8 mouse cellular contexts compared by ENCODE assay signal in the genomic region with DNA sequence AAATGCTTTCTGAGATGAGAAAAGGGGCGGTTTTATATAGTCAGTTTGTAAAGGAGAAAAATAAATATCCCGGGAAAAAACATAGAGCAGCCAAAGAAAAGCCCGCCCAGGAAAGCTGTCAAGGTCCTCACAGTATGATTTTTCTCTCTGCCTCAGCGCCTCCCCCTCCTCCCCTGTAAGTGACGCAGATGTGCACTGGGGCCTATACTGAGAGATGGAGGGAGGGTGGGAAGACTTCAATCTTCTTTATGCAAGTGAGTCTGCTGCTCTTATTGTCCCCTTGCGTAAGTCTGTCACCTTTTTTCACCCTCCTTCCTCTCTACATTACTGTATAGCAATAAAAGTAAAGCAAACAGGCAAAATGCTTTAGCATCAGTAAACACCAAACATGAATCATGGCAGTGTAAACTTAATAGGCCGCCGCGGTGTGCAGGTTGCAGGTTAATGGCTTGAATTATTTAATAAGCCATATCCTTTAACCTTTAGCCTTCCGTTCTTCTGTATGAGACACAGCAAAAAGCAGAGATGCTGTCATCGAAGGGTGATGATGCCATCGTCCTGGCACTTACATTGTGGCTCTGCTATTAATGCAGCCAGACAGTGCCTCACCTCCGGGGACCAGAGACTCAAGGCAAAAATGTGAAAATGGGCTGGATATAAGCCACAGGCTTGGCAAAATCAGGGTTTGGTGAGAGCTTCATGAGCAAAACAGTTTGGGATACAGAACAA. TPM values are rescaled to one million over a fixed set of nuclear protein-coding genes. Genes with fewer than 3 reads are reported as not detected.
DNase-seq lines count a peak whose midpoint lies in the region; ATAC-seq and TF ChIP-seq lines count a peak whose summit lies in the region.
"Had no signal": no experiment of that assay in that cellular context is flagged by ENCODE, and none has a peak within 500 bp of the region (broad histone marks: within the 10 kb centered on the region; RNA-seq: fewer than 3 reads in every experiment).

A gene (minus strand): TSS at position 149 of the 729 bp plus-strand sequence.

- TF ChIP-seq CTCF in lung, postnatal 0 days (IDR thresholded peaks at IDR 0.05), result no peak

- peak within 1 kb of the TSS; percentile 42 for H3K4me2 ChIP-seq in lung, postnatal 0 days (replicated peaks; ENCODE audit: low read depth, low read length)
- peak within 1 kb of the TSS; percentile 96 for H3K4me2 ChIP-seq in forebrain, embryonic 12.5 days
- H3K4me2 ChIP-seq in limb, embryonic 11.5 days (ENCODE audit: low read depth, severe bottlenecking), result peak within 1 kb of the TSS; percentile 89

- H3K36me3 ChIP-seq in lung, postnatal 0 days (ENCODE audit: insufficient read depth, low read length), result no peaks in the 10 kb centered on the region
- H3K36me3 ChIP-seq in forebrain, embryonic 12.5 days (replicated peaks), result no peaks in the 10 kb centered on the region
- H3K36me3 ChIP-seq in limb, embryonic 11.5 days (ENCODE audit: control insufficient read depth, insufficient read depth, low read length), result no peaks in the 10 kb centered on the region

- no peak for DNase-seq in lung, postnatal 0 days (ENCODE audit: low spot score)
- DNase-seq in lung, postnatal 10 days, result no peak
- DNase-seq in limb, embryonic 11.5 days (ENCODE audit: low spot score), result no peak
- peak; percentile 35 for DNase-seq in right cerebral cortex, postnatal 14 days
- no peak for DNase-seq in cerebellum, adult 11-12 months
- no peak for DNase-seq in testis, postnatal 14 days (ENCODE audit: low spot score)

- no peak for TF ChIP-seq EP300 in lung, postnatal 0 days (IDR thresholded peaks at IDR 0.05)

- 47% methylated on average over 13 of the region's 13 CpGs for WGBS in lung, postnatal 0 days
- WGBS in forebrain, embryonic 12.5 days, result 42% methylated on average over 13 of the region's 13 CpGs
- 46% methylated on average over 13 of the region's 13 CpGs for WGBS in limb, embryonic 11.5 days

- no peaks in the 10 kb centered on the region; the same call in 1 of the 2 replicates for H3K4me1 ChIP-seq in lung, postnatal 0 days (ENCODE audit: insufficient read depth, low read depth, low read length)
- peaks cover 9% of the 10 kb centered on the region; the same call in 1 of the 2 replicates for H3K4me1 ChIP-seq in forebrain, embryonic 12.5 days
- peaks cover 3% of the 10 kb centered on the region; the same call in 1 of the 2 replicates for H3K4me1 ChIP-seq in limb, embryonic 11.5 days (ENCODE audit: control insufficient read depth, insufficient read depth, low read length)

- no peaks in the 10 kb centered on the region for H3K27me3 ChIP-seq in lung, postnatal 0 days (replicated peaks; ENCODE audit: insufficient read depth, low read length)
- no peaks in the 10 kb centered on the region for H3K27me3 ChIP-seq in forebrain, embryonic 12.5 days
- H3K27me3 ChIP-seq in limb, embryonic 11.5 days (ENCODE audit: control insufficient read depth, insufficient read depth, low read length), result peaks cover 10% of the 10 kb centered on the region

- no peak within 1 kb of the TSS for H3K27ac ChIP-seq in lung, postnatal 0 days (ENCODE audit: low read length)
- H3K27ac ChIP-seq in forebrain, embryonic 12.5 days, result 0 out of 2 replicates have a peak within 1 kb of the TSS, but pooled peaks have one; percentile 9
- H3K27ac ChIP-seq in limb, embryonic 11.5 days (replicated peaks; ENCODE audit: low read depth, low read length), result no peak within 1 kb of the TSS

- H3K9me3 ChIP-seq in lung, postnatal 0 days (ENCODE audit: low read length), result no peaks in the 10 kb centered on the region
- no peaks in the 10 kb centered on the region for H3K9me3 ChIP-seq in forebrain, embryonic 12.5 days
- no peaks in the 10 kb centered on the region for H3K9me3 ChIP-seq in limb, embryonic 11.5 days (ENCODE audit: control insufficient read depth, low read length)

- H3K9ac ChIP-seq in lung, postnatal 0 days (replicated peaks; ENCODE audit: low read depth), result no peak within 1 kb of the TSS
- H3K9ac ChIP-seq in forebrain, embryonic 12.5 days, result peak within 1 kb of the TSS; percentile 66
- H3K9ac ChIP-seq in limb, embryonic 11.5 days (ENCODE audit: low read length), result peak within 1 kb of the TSS; percentile 22

- H3K4me3 ChIP-seq in lung, postnatal 0 days (ENCODE audit: low read depth, low read length), result no peak within 1 kb of the TSS
- peak within 1 kb of the TSS; percentile 58 for H3K4me3 ChIP-seq in forebrain, embryonic 12.5 days (replicated peaks)
- peak within 1 kb of the TSS; percentile 38 for H3K4me3 ChIP-seq in limb, embryonic 11.5 days (ENCODE audit: low read depth, low read length)

- no peak for ATAC-seq in lung, postnatal 0 days
- ATAC-seq in forebrain, embryonic 12.5 days (ENCODE audit: low FRiP score), result peak; percentile 81
- no peak for ATAC-seq in limb, embryonic 11.5 days (ENCODE audit: insufficient number of reproducible peaks, low FRiP score, low TSS enrichment, low read depth)

RNA-seq across cellular contexts. Expression of the gene that starts here (rescaled TPM):
- not detected in 2 replicates for polyA plus RNA-seq in lung, postnatal 0 days (2015; fragmentation: Nextera tagmentation; extraction: Ambion mirVana)
- polyA plus RNA-seq in forebrain, embryonic 12.5 days (2016; fragmentation: Nextera tagmentation; extraction: Ambion mirVana), result 0.87 and 0.88 TPM in 2 replicates
- polyA plus RNA-seq in limb, embryonic 11.5 days (2014; fragmentation: Nextera tagmentation; extraction: Ambion mirVana), result not detected in 2 replicates
- polyA plus RNA-seq: liver, embryonic 16.5 days had no signal

Comparison
In these comparisons a context has a peak if more than half of its experiments do, and no peak if none do; other contexts are left out.
1. Peak in ATAC-seq, H3K4me3 ChIP-seq, H3K27ac ChIP-seq, H3K9ac ChIP-seq and H3K4me2 ChIP-seq in forebrain, embryonic 12.5 days; RNA of the gene not detected or under 1 TPM.
2. H3K4me2 ChIP-seq: peak in every context shown above with its lines; median percentile 96 in forebrain, embryonic 12.5 days; 89 in limb, embryonic 11.5 days; 42 in lung, postnatal 0 days.